Mouse (Mus musculus): ENCODE results near the gene Mybbp1a. TPM values are rescaled to one million over a fixed set of nuclear protein-coding genes. Genes with fewer than 3 reads are reported as not detected.

The Mybbp1a gene
- total and polyA plus RNA-seq, 3 experiments: 344 to 3,394 (median 602) TPM

DNA sequence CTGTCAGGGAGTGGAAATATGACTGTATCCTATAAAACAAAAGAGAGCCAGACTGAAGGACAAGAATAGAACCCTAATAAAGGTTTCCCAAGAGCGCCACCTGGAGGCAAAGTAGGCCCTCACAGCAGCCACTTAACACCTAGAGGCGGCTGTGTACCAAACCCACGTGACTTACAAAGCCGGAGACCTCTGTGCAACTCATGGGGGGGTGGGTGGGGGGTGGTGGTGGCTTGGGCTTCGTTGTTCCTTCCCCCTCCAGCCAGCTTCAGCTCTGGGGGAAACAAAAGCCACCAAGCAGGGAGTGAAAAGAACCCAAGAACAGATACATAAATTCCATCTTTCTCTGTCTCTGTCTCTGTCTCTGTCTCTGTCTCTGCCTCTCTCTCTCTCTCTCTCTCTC, 12.5 kb upstream of the Mybbp1a start:
- peaks cover 0 to 2% of the 10 kb centered on the region in 2 experiments; a peak in 1 of 4 replicates for H3K36me3 ChIP-seq (ENCODE audit: control insufficient read depth in 1 of 2, insufficient read depth in 2 of 2, low read length in 2 of 2)
- H3K79me2 ChIP-seq (ENCODE audit: control insufficient read depth, insufficient read depth, low read length, poor library complexity): no peaks in the 10 kb centered on the region
- peak overlapping the region; percentile 65 for H3K9ac ChIP-seq (ENCODE audit: control insufficient read depth, low read depth, low read length, poor library complexity, severe bottlenecking)
- H3K27me3 ChIP-seq (ENCODE audit: control insufficient read depth in 1 of 2, insufficient read depth in 2 of 2, low read length in 2 of 2): no peaks in the 10 kb centered on the region; a peak in 1 of 4 replicates
- DNase-seq (ENCODE audit: low read depth, low spot score): peak; percentile 98
- H3K27ac ChIP-seq (ENCODE audit: control insufficient read depth, low read depth, low read length): peak overlapping the region; percentile 34; the same call in 1 of the 2 replicates
- H3K9me3 ChIP-seq (replicated peaks; ENCODE audit: insufficient read depth, low read length): no peaks in the 10 kb centered on the region
- H3K4me3 ChIP-seq (ENCODE audit: control insufficient read depth in 1 of 2, insufficient read depth in 1 of 2, low read depth in 2 of 2, low read length in 2 of 2): peak overlapping the region; percentile 38 to 66
- peaks cover 2 to 6% of the 10 kb centered on the region in 2 experiments; a peak in 3 of 4 replicates for H3K4me1 ChIP-seq (ENCODE audit: control insufficient read depth in 1 of 2, insufficient read depth in 2 of 2, low read length in 2 of 2)
- TF ChIP-seq TCF12 (IDR thresholded peaks at IDR 0.05; ENCODE audit: low read depth, low read length) (0 out of 2 replicates have a peak, but pooled peaks have one; percentile 35), KAT2A (conservative IDR thresholded peaks at IDR 0.05; ENCODE audit: low read depth, low read length) (no peak), MYC (IDR thresholded peaks at IDR 0.05; ENCODE audit: low read depth, low read length) (peak; percentile 88), CTCF (IDR thresholded peaks at IDR 0.05 in 2 of 3, conservative IDR thresholded peaks at IDR 0.05 in 1 of 3; ENCODE audit: control insufficient read depth in 1 of 3, insufficient read depth in 1 of 3, low read depth in 2 of 3, low read length in 3 of 3, poor library complexity in 1 of 3, severe bottlenecking in 1 of 3) (peak; percentile 82 to 96 (median 91)), POLR2AphosphoS2 (IDR thresholded peaks at IDR 0.05; ENCODE audit: low read length) (no peak), TAL1 (IDR thresholded peaks at IDR 0.05; ENCODE audit: low read length) (no peak), HCFC1 (IDR thresholded peaks at IDR 0.05; ENCODE audit: low read depth, low read length) (0 out of 2 replicates have a peak, but pooled peaks have one; percentile 14), MAX (IDR thresholded peaks at IDR 0.05; ENCODE audit: low read length) (peak; percentile 96), UBTF (IDR thresholded peaks at IDR 0.05; ENCODE audit: borderline replicate concordance, insufficient read depth, low read depth, low read length) (no peak), BHLHE40 (IDR thresholded peaks at IDR 0.05; ENCODE audit: borderline replicate concordance, low read depth, low read length) (no peak; the same call in 1 of the 2 replicates), CHD2 (IDR thresholded peaks at IDR 0.05; ENCODE audit: low read length) (no peak), ZMIZ1 (IDR thresholded peaks at IDR 0.05; ENCODE audit: low read depth, low read length) (no peak), TBP (IDR thresholded peaks at IDR 0.05; ENCODE audit: low read depth, low read length) (no peak), GATA1 (IDR thresholded peaks at IDR 0.05; ENCODE audit: low read depth, low read length) (no peak), MXI1 (IDR thresholded peaks at IDR 0.05; ENCODE audit: low read depth, low read length) (peak; percentile 86), RAD21 (IDR thresholded peaks at IDR 0.05; ENCODE audit: low read depth, low read length) (peak; percentile 93), CHD1 (IDR thresholded peaks at IDR 0.05; ENCODE audit: low read depth, low read length) (no peak), ZC3H11A (IDR thresholded peaks at IDR 0.05; ENCODE audit: low read depth, low read length) (peak; percentile 93), MAZ (IDR thresholded peaks at IDR 0.05; ENCODE audit: low read depth, low read length) (0 out of 2 replicates have a peak, but pooled peaks have one; percentile 42), ZKSCAN1 (IDR thresholded peaks at IDR 0.05; ENCODE audit: low read depth, low read length) (no peak), USF1 (IDR thresholded peaks at IDR 0.05; ENCODE audit: low read depth, low read length) (peak; percentile 95), MAFK (IDR thresholded peaks at IDR 0.05; ENCODE audit: borderline replicate concordance, low read depth, low read length) (no peak), SIN3A (IDR thresholded peaks at IDR 0.05; ENCODE audit: low read length) (peak; percentile 77), MYB (IDR thresholded peaks at IDR 0.05; ENCODE audit: low read depth, low read length) (no peak), MEF2A (IDR thresholded peaks at IDR 0.05; ENCODE audit: extremely low read depth, insufficient replicate concordance, low read depth, low read length, poor library complexity, severe bottlenecking) (no peak), USF2 (IDR thresholded peaks at IDR 0.05; ENCODE audit: borderline replicate concordance in 1 of 2, insufficient read depth in 1 of 2, low read depth in 1 of 2, low read length in 2 of 2) (peak; percentile 33 to 78; a peak in 3 of 4 replicates), ELF1 (IDR thresholded peaks at IDR 0.05; ENCODE audit: low read depth, low read length) (no peak), SMC3 (IDR thresholded peaks at IDR 0.05; ENCODE audit: low read depth, low read length) (peak; percentile 96), RCOR1 (IDR thresholded peaks at IDR 0.05; ENCODE audit: low read depth, low read length) (no peak), ZNF384 (IDR thresholded peaks at IDR 0.05; ENCODE audit: low read depth, low read length) (0 out of 2 replicates have a peak, but pooled peaks have one; percentile 27), GABPA (IDR thresholded peaks at IDR 0.05; ENCODE audit: low read depth, low read length) (no peak), POLR2A (IDR thresholded peaks at IDR 0.05; ENCODE audit: control insufficient read depth in 1 of 2, insufficient read depth in 1 of 2, low read depth in 1 of 2, low read length in 2 of 2, poor library complexity in 1 of 2) (no peak), EP300 (IDR thresholded peaks at IDR 0.05; ENCODE audit: low read depth in 1 of 2, low read length in 2 of 2) (no peak), NELFE (IDR thresholded peaks at IDR 0.05; ENCODE audit: low read depth, low read length) (no peak), NRF1 (IDR thresholded peaks at IDR 0.05; ENCODE audit: insufficient read depth, low read depth, low read length, poor library complexity, severe bottlenecking) (no peak), JUND (IDR thresholded peaks at IDR 0.05; ENCODE audit: low read depth, low read length) (peak; percentile 67; the same call in 1 of the 2 replicates), ETS1 (IDR thresholded peaks at IDR 0.05; ENCODE audit: low read depth, low read length) (no peak; the same call in 1 of the 2 replicates)

All from MEL (cell line).